Mouse (Mus musculus): ENCODE results near the gene Tgm2. TPM values are rescaled to one million over a fixed set of nuclear protein-coding genes. Genes with fewer than 3 reads are reported as not detected.

The Tgm2 gene
- total RNA-seq, 2 experiments from 2014 or later = 47.9 to 52.3 TPM

GRCm38 (mm10) chr2:158141271-158141670 lies 5.0 kb downstream of the Tgm2 start:
- DNase-seq = no peak

GRCm38 (mm10) chr2:158140664-158141063 lies 5.6 kb downstream of the Tgm2 start:
- no peak for DNase-seq

- DNase-seq = peak; percentile 90
These were observed 6.6 kb downstream of the Tgm2 start for GRCm38 (mm10) chr2:158139628-158140027.

- DNase-seq = no peak
These were observed 7.5 kb downstream of the Tgm2 start for GRCm38 (mm10) chr2:158138778-158139177.

- no peak for DNase-seq
These were observed 8.5 kb downstream of the Tgm2 start for GRCm38 (mm10) chr2:158137771-158138170.

- DNase-seq = no peak
These were observed 10.0 kb downstream of the Tgm2 start for GRCm38 (mm10) chr2:158136205-158136604.

- no peak for DNase-seq
These were observed 13.2 kb downstream of the Tgm2 start for GRCm38 (mm10) chr2:158133050-158133449.

- no peak for DNase-seq
These were observed 13.9 kb downstream of the Tgm2 start for GRCm38 (mm10) chr2:158132320-158132719.

GRCm38 (mm10) chr2:158131197-158131835 lies 14.9 kb downstream of the Tgm2 start:
- DNase-seq = no peak

- DNase-seq = peak; percentile 67
These were observed 15.7 kb downstream of the Tgm2 start for GRCm38 (mm10) chr2:158130391-158130986.

GRCm38 (mm10) chr2:158129291-158130002 lies 16.8 kb downstream of the Tgm2 start:
- no peak for DNase-seq

GRCm38 (mm10) chr2:158128461-158129130 lies 17.6 kb downstream of the Tgm2 start:
- no peak for DNase-seq

GRCm38 (mm10) chr2:158127872-158128271 lies 18.4 kb downstream of the Tgm2 start:
- no peak for DNase-seq

- no peak for DNase-seq
These were observed 19.0 kb downstream of the Tgm2 start for GRCm38 (mm10) chr2:158127245-158127644.

GRCm38 (mm10) chr2:158122814-158123213 lies 23.4 kb downstream of the Tgm2 start:
- no peak for DNase-seq

GRCm38 (mm10) chr2:158121645-158122326 lies 24.4 kb downstream of the Tgm2 start:
- peak; percentile 80 for DNase-seq

- DNase-seq = no peak
These were observed 25.4 kb downstream of the Tgm2 start for GRCm38 (mm10) chr2:158120868-158121267.

GRCm38 (mm10) chr2:158120211-158120610 lies 26.0 kb downstream of the Tgm2 start:
- no peak for DNase-seq

GRCm38 (mm10) chr2:158119145-158119544 lies 27.1 kb downstream of the Tgm2 start:
- no peak for DNase-seq

- no peak for DNase-seq
These were observed 29.6 kb downstream of the Tgm2 start for GRCm38 (mm10) chr2:158116653-158117052.

- no peak for DNase-seq
These were observed 30.3 kb downstream of the Tgm2 start for GRCm38 (mm10) chr2:158115838-158116453.

GRCm38 (mm10) chr2:158114931-158115330 lies 31.3 kb downstream of the Tgm2 start:
- DNase-seq = no peak

All from gastrocnemius, postnatal 25 days (tissue).